Mouse (Mus musculus) T-helper 17 cell (primary cell): Measurements from ENCODE around the gene Capn7.

Source experiments
- in situ Hi-C, 2 experiments: fragments of 300-600 bp; cut with MboI, MseI; formaldehyde crosslinking; loops; 1 replicate in 1 of 2; 2 replicates in 1 of 2; pipeline ENCODE4 v1.15.1; 2025; ENCODE audit warnings: high pct_unique_total_duplicates in 2 of 2

Capn7 gene

DNA sequence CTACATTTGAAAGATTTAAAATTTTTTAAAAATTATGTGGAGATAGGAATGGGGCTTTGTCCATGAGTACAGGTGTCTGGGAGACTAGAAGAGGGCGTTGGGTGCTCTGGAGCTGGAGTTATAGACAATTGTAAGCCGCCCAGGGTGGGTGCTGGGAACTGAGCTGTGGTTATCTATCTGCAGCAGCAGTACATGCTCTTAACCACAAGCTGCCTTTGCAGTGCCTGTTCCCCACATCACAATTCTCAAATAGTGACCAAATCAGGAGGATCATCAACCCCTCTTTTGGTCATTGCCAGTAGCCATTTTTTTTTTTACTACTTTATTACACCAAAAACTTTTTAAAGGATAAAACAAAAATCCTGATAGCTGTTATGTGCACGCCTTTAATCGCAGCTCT is 28.2 kb downstream of the Capn7 start:
- in situ Hi-C loops = no loop called here

DNA sequence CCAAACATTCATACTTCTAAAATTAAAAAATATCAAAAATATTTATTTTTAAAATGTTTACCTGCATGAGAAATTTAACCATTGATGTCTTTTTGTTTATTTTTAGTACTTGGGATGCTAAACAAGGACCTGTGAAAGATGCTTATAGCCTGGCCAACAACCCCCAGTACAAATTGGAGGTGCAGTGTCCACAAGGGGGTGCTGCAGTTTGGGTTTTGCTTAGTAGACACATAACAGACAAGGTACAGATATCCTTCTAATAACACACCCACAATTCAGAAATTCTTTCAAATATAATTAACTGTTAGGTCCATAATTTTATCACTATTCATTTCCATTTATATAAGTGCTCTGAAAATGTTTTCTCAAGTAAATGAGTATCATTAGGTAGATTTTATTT is 28.9 kb downstream of the Capn7 start:
- in situ Hi-C loops = no loop called here

DNA sequence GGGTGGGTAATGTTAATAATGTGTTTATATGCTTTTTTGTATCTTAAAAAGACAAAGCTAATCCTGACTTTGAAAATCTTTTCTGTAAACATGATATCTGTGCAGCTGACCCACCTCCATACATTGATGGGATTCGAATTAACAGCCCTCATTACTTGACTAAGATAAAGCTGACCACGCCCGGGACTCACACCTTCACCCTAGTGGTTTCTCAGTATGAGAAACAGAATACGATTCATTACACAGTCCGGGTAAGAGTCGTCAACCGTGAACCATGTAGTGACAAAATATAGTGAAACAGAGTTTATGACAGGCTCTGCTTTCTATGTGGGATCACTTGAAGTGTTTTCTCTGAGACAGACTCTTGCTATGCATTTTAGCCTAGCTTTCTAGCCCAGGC is 31.5 kb downstream of the Capn7 start:
- in situ Hi-C loops = no loop called here

DNA sequence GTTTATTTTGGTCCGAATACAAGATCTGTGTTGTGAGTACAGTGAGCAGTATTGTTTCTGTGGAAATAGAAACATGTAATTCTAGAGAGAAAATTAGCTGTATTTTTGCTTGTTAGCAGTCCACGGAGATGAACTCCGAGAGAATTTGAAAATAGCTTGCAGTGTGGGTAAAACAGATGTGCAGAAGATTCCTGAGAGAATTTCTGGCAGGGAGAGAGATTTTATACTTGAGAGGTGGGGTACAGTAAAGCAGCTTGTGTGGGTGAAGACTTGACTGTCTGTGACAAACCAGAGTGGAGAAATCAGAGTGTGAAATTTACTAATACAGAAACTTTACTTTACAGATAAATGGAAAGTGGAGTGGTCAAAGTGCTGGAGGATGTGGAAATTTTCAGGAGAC is 32.9 kb downstream of the Capn7 start:
- in situ Hi-C loops = no loop called here

DNA sequence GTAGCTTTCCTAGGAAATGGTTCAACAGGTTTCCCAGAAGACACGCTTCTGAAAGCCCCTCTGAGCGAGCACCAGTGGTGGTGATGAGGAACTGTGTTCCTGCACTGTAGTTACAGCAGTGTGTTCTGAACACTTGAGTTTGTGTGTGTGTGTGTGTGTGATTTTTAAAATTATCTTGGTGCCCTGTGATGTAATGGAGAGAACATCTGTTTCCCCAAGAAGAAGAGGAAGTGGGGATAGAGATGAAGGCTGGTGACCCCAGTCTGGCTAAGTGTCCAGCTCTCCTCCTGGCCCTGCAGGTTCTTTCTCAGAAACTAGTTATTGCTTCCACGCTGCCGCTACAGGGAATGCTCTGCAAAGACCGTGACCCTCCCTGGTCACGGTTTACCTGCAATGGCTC is 38.0 kb downstream of the Capn7 start:
- in situ Hi-C loops = no loop called here

DNA sequence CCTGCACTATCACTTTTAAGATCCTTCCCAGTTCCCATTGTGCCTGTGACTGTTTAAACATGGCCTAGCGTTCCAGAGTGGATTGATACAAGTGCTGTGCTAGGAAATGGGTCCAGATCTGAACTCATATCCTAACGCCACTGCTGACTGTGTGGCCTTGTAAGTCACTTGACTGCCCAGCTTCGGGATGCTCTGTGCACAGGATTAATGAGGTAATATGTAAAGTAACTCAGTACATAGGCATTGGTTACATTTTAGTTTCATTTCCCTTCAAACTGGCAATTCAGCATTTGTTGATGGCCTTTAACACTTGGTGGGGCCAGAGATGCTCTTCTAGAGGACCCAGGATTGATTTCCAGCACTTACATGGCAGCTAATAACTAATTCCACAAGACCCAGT is 39.9 kb downstream of the Capn7 start:
- in situ Hi-C loops = no loop called here

DNA sequence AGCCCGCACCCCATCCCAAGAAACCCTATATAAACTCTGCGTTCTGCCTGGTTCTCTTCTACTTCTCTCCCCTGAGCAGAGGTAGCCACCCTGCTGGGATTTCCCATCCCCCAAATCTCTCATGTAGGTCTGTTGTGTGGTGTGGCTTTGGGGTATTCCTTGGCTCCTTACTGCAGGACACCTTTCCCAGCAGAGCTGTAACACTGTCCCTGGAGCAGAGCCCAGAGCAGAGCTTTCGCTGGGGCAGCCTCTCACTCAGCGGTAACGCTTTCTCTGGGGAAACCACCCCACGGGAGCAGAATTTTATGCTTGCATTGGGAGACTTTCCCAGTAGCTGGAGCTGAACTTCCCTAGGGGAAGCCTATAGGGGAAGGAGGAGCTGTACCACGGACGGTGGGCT is 45.8 kb downstream of the Capn7 start:
- in situ Hi-C loops = no loop called here

DNA sequence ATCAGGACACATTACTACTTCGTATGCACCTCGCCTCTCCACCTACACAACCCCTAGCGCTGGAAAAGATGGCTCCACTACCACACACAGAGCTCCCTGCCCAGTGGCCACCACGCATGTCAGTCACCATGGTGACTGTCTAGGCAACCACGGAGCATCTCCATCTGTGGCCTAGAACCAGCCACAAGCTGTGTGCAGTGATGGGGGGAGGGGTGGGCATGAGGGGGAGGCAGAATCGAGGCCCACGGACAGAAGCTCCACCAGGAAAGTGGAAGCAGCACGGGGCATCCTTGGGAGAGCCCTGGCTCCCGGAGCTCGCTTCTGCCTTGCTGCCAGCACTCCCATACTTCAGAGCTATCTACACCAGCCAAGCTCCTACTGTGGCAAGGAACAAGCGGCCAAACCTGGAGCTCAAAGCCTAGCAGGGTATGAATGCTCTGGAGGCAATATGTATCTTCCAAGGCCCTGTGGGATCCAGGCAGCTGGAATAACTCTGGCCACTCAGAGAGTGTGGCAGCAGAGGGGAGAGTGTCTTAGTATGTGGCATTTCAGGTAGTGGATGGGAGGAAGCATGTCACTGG is 47.1 kb downstream of the Capn7 start:
- in situ Hi-C loops = no loop called here

DNA sequence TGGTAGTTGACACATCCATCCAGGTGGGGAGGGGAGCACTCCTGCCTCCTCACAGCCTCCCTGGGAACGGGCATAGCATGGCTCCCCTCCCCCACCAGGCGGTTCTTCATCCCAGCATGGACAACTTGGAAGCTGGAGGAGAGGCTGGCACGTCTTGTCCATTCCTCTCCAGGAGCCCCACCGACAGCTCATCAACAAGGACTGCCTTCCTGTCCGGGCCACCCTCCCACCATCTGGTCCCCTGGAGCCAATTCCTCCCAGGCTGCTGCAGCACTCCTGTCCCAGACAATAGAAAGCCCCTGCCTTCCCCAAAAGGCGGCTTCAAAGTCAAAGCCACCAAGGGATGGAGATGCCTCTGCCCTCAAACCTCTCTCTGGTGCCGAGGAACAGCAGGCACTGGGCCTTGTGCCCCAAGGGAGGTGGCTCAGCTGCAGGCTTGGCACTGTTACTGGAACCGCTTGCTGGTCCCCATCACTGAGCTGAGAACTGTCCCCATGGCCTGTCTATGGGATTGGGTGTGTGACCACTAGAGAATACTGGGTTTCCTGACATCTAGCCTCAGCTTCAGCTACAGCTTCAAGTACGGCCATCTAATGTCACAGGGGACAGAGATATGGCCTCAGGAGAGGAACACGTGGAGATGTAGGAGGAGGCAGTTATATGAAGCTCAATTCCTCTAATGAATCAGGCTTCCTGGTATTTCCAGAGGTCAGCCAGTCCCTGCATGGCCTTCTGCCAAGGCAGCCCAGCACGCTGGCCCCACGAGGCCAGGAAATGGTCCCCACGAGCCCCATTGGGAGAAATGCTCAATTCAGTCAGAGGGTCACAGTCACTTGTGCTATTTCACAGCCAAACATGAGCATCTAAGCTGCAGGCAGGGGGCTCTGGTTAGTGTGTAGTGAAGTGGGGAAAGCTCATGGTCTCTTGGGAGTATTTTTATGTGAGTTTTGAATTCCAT is 48.2 kb downstream of the Capn7 start:
- in situ Hi-C loops = loop anchor here in 1 of 2 experiments (5.0 kb wide), 1 partner anchor 78 kb away; no protein-coding TSS in a partner anchor

DNA sequence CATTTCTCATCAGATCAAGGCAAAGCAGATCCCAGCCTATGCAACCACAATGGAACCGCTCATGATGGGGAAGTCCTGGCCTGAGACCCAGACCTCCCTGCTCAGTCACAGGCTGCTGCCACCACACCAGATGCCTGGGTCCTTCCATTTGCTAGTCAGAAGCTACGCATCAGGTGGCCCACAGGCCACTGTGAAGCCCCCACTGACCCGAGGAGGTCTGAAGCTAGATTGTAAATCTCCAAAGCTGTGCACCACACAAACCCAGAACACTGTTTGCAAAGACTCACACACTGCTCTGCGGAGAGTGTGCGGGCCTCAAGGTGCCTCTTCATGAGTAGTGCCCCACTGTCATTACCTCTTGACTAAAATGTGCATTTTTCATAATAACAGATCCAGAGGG is 49.0 kb downstream of the Capn7 start:
- in situ Hi-C loops = loop anchor here in 1 of 2 experiments (5.0 kb wide), 1 partner anchor 77 kb away; no protein-coding TSS in a partner anchor

DNA sequence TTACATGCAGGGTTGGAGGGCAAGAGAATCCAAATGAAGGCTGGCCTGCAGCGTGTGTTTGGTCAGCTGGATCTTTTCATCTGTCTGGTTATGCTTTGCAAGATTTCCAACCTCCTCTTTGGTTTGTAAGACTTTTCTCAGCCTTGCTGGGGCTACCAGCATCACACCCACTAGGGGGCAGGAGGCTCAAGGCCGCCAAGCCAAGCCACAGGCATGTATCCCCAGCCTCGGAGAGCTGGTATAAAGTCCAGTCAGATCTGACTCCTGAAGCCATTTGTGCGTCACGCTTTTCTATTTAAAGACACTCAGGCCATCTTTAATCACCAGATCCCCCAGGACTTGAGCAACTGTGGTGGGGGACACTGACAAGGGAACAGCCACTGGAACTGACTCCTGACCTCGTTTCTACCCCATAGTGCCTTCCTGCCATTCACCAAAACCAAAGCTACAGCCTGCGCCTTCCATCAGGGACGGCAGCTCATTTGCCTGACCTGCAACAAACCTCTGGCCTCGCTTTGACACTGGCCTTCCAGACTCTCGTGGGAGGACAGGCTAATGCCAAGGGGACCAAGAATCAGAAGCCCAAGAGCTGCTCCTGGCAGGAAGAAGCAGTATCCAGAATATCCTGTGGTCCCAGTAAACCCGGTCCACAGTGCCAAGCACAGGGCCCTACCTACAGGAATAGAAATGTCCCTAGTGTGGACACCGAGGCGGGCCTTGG is 49.7 kb downstream of the Capn7 start:
- in situ Hi-C loops = loop anchor here in 1 of 2 experiments (5.0 kb wide), 1 partner anchor 76 kb away; no protein-coding TSS in a partner anchor

DNA sequence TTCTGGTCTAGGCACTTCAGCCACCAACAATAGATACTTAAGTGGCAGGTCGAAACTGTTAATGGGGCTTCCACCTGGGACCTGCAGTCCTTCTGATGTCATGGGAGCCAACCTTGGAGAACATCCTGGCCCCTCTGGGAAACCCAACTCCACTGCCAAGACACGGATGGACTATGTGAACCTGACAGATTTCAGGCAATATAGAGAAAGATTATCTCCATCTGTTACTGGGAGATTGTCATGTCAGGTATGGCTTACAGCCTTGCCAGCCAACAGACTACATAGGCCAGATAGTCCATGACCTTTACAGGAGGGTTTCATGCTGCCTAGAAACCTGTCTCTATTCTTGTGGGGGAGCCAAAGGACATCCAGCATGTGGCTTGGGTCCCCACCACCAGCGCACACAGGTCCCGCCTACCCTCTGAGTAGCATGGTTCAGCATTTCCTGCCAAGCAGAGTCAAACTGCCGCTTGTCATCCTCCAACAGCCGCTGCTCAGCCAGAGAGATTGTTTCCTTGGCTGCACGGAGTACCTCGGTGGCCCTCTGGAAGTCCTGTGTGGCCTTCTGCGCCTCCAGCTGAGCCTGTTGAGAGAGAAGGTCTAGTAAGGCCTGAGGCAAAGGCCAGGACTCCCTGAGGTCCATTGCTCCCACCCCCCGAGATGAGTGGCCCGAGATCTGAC is 51.0 kb downstream of the Capn7 start:
- in situ Hi-C loops = loop anchor here in 1 of 2 experiments (5.0 kb wide), 1 partner anchor 75 kb away; no protein-coding TSS in a partner anchor

DNA sequence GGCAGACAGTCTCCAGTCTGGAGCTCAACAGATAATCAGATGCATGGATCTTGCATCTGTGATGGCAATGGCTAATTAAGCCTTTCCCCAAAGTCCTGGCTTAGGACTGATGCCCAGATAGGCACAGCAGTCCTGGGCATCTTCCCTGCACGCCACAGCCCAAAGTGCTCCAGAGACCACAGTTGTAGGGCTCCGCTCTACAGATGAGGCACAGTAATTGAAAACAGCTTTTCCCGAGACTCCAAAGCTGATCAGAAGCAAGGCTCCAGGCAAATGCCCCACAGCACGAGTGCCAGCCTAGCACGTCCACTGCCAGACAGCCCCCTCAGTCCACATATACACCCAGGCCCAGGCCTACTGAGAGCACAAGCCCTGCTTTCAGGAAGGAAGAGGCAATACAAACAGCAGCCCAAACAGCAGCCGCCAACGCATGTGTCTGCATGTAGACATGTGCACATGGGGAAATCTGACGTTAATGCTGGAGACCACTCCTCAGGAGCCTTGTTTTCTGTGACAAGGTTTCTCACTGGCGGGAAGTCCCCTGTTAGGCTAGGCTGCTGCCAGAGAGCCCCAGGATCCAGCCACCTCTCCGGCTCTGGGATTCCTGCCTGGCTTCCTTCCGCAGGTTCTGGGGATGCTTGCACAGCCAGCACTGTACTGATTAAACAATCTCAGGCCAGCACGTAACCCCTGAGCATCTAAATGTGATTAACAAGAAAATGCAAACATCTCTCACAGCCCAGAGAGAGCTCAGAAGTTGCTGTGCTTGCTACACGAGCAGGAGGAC is 51.8 kb downstream of the Capn7 start:
- in situ Hi-C loops = loop anchor here in 1 of 2 experiments (5.0 kb wide), 1 partner anchor 74 kb away; no protein-coding TSS in a partner anchor

DNA sequence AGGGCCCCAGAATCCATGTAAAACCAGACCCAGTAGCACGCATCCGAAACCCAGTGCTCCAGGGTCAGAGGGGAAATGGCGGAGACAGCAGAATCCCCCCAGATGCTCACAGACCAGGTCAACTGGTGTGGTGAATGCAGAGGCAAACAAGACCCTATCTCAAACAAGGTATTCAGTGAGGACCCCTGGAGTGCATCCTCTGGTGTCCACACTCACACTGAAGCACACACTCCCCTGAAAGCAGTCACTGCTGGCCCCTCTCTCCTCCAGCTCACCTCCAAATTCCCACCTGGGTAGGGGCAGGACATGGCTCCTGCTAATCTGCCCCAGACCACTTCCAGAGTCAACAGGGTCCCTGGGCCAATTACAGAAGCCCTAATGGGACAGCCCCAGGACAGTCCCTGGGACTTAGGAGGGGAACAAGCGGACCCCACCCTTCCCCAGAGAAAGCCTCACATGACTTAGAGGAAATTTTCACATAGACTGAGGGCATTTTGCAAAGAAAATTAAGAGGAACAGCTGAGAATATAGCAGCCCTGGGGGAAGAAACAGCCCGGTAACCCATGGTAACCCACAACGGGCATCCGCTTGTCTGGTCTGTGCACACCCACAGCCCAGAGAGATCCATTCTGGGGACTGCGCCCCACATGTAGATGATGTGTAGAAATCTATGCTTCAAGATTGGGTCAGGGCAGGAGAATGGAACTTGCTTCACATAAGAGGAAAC is 53.1 kb downstream of the Capn7 start:
- in situ Hi-C loops = loop anchor here (5.0 kb wide), 2 partner anchors 43 to 73 kb away; no protein-coding TSS in a partner anchor

DNA sequence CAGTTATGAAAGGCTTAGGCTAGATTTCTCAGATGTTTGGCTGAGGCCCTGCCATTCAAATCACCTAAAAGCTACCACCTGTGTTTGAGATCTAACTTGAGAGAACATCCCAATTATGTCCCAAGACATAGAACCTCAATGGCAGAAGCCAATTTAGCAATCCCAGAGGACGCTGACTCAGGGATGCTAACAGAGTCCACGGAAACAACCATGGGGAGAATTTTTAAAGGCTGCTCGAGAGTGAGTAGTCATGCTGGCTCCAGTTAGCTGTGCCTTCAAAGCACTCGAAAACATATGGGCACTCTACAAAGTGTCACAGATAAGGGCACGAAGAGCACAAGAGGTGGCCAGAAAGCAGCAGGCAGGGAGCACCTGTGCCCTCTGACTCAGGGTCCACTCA is 55.9 kb downstream of the Capn7 start:
- in situ Hi-C loops = loop anchor here in 1 of 2 experiments (5.0 kb wide), 1 partner anchor 40 kb away; no protein-coding TSS in a partner anchor

DNA sequence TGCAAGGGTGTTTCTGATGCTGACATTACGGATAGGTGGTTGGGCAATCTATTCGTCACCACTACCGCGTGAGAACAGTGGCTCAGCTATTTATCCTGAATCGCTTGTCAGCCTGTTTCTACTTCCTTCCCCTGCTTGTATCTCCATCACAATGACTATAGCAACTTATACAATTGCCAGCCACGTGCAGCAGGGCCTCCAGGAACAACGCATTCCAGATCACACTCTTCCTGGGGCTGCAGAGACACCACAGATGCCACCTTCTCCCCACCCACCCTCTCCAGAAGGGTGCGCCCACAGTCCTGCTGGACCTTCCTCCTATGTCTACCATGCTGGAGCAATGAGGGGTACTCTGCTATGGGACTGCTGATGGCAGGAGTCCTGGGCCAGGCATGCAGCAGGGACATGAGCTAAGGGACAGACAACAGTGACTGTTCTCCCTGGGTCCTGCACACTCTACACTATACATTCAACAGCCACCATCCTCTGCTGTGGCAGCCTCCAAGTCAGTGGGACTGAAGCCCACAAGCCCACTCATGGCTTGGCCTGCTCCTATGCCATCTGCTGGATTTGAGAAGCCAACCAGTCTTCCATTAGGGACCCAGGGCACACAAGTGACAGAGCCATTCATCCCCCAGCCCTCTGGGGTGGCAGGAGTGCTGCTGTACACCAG is 56.6 kb downstream of the Capn7 start:
- in situ Hi-C loops = loop anchor here in 1 of 2 experiments (5.0 kb wide), 1 partner anchor 39 kb away; no protein-coding TSS in a partner anchor

DNA sequence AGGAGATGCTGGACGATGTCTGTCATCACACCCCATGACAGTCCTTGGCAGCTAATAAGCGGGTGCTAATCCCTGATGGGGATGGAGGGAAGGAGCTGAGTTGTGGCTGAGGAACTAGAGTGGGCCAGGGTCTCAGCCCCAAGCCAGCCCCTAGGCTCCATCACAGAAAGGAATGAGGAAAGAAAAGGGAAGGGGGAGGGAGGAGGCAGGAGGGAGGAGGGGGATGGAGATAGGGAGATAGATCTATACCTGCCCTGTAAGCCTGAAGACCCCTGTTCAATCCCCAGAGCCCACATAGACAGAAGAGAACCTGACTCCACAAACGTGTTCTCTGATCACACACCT is 57.1 kb downstream of the Capn7 start:
- in situ Hi-C loops = loop anchor here in 1 of 2 experiments (5.0 kb wide), 1 partner anchor 39 kb away; no protein-coding TSS in a partner anchor

DNA sequence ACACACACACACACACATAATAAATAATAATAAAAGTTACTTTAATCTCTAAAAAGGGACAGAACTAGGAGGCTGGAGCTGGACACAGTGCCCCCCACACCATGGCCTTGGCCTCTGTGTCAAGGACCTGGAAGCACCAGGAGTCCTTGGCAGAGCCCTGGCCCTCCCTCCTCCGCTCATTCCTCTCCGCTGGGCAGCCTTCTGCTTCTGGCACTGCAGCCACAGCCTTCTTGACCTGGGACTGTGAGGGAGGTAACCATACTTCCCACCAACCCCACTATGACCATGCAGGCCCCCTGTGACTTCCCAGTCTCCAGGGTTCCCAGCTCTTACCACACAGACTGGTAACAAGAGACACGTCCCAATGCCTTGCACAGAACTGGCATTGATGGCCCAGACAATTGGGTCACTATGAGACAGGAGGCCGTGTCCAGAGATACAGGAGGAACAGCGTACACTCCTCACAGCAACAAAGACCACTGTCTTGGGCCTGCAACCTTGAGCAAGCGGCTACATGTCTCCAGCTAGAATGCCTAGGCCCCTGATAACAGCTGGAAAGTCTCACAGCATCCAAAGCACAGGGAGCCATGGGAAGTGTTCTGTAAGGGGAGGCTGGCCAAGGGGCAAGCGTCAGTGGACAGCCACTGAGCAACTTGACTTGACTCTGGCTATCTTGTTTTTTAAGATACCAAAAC is 57.6 kb downstream of the Capn7 start:
- in situ Hi-C loops = loop anchor here in 1 of 2 experiments (5.0 kb wide), 1 partner anchor 38 kb away; no protein-coding TSS in a partner anchor
